Mouse (Mus musculus) ovary, postnatal 10 days (tissue): ENCODE measurements around the gene Uvssa.
A peak's percentile ranks its signal among the peaks of the same experiment; 100 is the strongest.

ENCODE experiments used
- DNase-seq: peaks from one replicate; pipeline ENCODE4 v3.0.0; 2022; ENCODE audit warnings: low spot score

The Uvssa gene

GRCm38 (mm10) chr5:33372331-33373038 lies 5.9 kb upstream of the Uvssa start:
- no peak for DNase-seq

DNA sequence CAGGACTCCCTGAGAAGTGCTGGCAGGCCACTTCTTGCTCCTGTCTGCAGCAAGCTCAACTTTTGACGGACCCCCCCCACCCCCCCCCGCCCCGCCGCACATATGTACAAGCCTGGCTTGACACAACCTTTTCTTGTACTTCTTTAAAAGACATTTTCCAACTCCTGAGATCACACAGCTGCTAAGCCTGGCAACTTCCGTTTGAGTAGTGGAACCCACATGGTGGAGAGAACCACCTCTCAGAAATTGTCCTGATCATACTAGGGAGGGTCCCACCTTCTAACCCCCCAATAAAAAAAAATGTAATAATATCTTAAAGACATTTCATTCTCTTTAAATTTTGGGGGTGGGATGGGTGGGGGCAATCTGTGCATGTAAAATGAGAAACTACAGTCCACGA lies 1.2 kb upstream of the Uvssa start:
- no peak for DNase-seq

DNA sequence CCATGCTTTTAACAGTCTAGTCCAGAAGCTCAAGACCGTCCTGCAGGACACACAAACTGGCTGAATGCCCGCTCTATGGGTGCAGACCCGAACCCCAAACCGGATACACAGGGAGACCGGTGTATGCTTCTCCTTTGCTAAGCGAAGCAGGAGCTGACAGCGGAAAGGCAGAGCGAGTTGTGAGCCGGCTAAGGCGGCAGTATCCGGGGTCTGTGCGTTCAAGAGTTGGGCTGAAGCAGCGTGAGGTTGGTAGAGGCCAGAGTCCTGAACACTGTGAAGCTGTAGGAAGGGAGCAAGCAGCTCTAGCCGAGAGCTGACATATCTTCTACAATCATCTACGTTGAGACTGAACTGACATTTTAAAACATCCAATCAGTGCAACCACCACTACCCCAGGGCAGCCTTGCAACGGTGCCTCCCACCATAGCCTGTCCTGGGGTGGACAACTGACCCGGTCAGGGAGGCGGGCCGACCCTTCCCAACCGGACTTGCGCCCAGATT lies 498 bp upstream of the Uvssa start:
- DNase-seq, result no peak

- no peak for DNase-seq
These were observed 9.2 kb downstream of the Uvssa start for GRCm38 (mm10) chr5:33387550-33387949.

DNA sequence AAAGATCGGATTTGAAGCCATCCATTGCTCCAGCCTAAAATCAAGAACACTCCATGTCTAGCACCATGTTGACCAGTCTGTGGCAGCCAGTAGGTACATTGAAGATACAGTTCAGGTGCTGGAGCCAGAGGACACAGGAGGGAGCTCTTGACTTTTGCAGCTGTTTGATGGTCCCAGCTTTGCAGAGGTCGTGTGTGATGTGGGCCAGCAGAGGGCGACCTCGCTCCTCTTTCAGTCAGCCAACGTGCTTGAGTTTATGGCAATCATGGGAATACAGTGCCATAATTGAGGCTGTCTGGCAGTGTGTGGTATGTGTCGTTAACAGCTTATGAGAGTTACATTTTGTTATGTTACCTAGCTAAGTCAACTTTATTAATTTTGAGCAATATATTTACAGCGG lies 15.5 kb downstream of the Uvssa start:
- peak; percentile 39 for DNase-seq

GRCm38 (mm10) chr5:33395693-33396092 lies 17.3 kb downstream of the Uvssa start:
- DNase-seq, result no peak

GRCm38 (mm10) chr5:33396828-33397227 lies 18.5 kb downstream of the Uvssa start:
- no peak for DNase-seq

- no peak for DNase-seq
These were observed 22.5 kb downstream of the Uvssa start for GRCm38 (mm10) chr5:33400819-33401218.

DNA sequence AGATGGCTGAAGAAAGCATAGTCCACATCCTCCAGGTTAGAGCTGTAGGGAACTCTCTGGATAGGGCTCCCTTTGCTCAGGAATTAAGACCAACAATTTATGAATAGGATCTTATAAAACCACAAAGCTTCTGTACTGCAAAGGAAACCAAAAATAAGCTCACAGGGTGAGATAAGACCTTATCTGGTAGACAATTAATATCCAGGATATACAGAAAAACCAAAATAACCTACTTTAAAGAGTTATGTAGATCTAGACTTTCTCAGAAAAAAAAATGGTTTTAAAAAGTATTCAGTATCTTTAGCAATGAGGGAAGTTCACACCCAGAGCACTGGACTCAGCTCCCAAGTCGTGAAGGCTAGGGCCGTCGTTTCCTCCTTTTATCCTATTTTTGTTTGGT lies 42.0 kb downstream of the Uvssa start:
- DNase-seq, result no peak

- no peak for DNase-seq
These were observed 49.1 kb downstream of the Uvssa start for GRCm38 (mm10) chr5:33427461-33427860.

DNA sequence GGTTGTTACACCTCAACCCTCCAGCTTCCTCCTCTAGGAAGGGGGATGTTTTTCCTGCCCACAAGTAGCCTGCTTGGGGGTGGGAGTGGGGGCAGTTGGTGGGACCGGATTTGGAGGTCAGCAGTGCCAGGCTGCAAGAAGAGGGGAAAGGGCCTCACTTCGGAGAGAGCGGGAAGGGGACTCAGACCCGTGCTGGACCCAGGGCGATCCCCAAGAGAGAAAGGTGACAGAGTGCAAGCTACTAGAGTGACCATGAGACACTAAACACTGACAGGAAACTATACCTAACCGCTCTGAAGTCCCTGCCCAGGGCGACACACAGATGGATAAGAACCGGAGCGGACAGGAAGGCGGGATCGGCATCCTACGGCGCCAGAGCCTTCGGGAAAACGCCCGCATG lies 51.8 kb downstream of the Uvssa start:
- DNase-seq, result no peak

DNA sequence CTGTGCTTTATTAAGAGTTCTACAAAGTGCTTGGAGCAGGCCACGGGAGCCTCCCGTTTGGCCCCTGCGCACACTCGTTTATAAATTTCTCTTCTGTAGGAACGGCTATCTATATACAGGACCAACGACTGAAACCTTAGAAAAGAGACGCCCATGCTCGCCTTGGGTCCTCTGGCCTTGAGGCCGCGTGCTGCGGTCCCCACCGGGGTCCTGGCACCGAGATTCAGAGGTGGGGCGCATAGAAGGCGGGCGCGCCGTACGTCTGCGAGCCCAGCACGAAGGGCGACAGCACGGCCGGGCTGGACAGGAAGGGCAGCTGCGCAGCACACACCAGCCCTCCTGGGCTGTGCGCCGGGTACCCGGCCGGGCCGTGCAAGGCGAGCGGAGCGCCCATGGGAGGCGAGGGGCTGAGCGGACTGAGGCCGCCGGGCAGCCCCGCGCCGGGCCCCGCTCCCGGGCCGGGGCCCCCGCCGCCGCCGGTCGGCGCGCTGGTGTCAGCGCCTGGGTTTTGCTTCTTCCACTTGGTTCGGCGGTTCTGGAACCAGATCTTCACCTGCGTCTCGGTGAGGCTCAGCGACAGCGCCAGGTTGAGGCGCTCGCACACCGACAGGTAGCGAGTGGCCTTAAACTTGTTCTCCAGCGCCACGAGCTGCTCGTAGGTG lies 52.3 kb downstream of the Uvssa start:
- no peak for DNase-seq

DNA sequence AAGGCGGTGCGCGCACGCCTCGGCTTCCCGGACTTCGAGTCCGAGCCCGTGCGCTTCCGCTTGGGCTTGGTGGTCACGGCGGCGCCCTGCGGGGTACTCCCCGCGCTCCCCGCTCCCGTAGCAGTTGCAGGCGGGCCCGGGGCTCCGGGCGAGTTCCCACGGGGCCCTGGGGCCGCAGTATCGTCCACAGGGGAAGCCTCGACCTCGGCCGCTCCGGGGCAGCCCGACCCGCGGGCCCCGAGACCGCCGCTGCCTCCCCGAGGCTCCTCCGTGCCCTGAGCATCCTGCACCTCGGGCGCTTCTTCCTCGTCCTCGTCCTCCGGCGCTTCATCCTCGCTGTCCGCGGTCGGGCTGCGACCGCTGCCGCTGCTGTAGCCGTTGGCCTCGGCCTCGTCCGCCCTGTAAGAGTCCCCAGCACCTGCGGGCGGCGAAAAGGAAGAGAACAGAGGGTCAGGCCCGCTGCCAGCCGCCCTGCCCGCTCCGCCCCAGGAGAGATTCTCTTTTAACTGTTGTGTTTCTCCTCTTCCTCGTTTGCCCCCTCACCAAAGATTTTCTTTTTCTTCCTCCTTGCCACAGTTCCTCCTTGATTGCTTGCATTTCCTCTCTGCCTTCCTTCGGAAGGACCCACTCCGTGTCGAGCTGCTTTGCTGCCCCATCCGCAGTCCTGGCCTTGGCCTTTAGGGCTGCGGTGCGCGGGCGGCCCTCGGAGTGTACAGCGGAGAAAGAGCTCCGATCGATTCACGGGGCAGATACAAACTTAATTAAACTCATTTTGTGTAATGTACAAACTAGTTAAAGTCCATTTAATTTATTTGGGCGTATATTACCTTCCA lies 53.0 kb downstream of the Uvssa start:
- DNase-seq, result no peak

DNA sequence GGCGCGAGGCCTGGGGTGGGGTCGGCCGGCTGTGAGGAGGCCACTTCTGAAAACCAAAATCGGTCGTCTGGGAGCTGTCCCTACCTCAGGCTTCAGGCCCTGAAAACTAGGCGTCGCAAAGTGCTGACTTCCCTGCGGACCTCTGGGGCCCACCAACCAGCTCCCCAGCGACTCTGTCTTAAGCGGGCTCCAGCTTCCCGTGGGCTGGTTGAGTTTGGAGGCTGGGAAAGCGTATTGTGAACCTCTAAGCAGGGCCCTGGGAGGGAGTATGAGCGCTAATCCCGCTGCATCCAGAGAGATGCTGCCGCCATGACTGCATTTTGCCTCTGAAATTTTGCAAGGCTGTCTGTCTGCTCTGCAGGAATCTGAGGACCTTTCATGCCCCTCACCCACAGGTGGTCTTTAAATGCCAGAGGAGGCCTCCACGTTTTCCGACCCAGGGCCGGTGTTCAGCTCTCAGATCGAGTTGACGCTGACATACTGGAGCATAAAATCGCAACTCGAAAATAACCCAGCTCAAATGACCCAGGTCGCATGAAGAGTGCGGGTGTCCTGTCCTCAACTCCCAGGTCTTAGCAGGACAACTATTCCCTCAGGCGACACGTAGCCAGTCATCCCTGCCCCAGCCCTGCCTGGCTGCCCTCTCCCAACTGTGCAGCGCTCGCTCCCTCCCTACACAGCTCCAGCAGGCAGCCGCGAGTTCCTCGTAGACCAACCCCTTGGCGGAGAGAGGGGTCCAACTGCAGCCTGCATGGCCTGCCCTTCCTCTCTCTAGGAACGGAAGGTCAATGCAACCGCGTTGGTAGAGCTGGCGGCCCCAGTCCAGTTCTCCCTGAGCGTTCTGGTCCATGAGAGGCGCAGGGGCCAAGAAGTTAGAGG lies 53.9 kb downstream of the Uvssa start:
- DNase-seq, result no peak

- DNase-seq, result no peak
These were observed 55.1 kb downstream of the Uvssa start, which contains the start of gene Nkx1-1 for GRCm38 (mm10) chr5:33433201-33434138. Gene Nkx1-1, minus strand, starts transcription at chr5:33433976.

DNA sequence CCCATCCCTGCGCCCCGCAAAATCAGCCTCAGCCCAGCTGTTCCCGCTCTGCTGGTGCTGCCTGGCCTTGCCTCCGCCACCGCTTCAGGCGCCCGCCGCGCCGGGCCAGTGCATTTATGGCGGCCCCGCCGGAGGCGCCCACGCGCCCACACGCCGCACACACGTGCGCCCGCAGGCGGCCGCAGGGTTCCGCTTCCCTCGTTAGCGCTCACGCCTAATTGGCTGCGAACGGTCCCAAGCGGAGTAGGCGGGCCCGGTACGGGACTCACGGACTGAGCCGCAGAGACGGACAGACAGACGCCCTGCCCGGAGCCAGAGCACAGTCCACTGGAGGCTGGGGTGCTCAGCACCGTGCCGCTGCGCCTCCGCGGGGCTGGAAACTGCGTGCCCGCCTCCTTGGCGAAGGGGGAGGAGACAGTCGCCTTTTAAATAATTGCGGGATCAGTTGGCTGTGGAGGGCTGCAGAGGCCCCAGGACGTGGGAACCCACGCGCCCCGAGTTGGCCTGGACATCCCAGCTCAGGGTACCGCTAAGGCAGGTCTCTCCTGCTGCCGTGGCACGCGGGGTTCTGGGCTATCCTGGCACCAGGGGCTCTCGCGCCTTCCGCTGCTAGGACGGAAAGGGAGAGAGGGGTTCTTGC lies 55.9 kb downstream of the Uvssa start:
- no peak for DNase-seq

- no peak for DNase-seq
These were observed 56.8 kb downstream of the Uvssa start for GRCm38 (mm10) chr5:33435151-33435550.

- DNase-seq, result no peak
These were observed 57.6 kb downstream of the Uvssa start for GRCm38 (mm10) chr5:33435941-33436340.

DNA sequence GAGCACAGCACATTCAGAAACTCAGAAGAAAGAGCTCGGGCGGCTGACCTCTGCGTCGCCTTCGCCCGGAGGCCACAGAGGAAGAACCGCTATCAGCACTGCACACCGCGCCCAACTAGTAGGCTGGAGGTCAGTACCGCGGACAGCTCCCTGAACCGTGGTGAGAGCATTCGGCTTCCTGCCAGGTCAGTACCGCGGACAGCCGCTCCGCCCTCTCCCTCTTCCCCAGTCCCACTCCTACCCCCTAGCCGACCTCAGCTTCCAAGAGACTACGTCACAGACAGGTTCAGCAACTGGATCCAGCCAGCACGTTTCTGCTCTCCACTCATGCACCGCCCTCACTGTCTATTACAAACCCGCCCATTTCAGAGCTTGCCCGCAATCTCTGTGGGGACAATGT lies 59.9 kb downstream of the Uvssa start:
- DNase-seq, result peak; percentile 97
